Mouse (Mus musculus) hindbrain, embryonic 14.5 days (tissue): ENCODE measurements around the gene Cd70. TPM values are rescaled to one million over a fixed set of nuclear protein-coding genes. Genes with fewer than 3 reads are reported as not detected.
"Not testable (repeated sequence)": the region's sequence is repeated elsewhere in the genome, so short reads cannot be mapped to it uniquely, and the experiment has no call there.

Experiments used
- ATAC-seq: fragments of 200-750 bp; cut with Nextera tagmentation; 2 replicates; pipeline ENCODE4 v1.8.0; 2017; ENCODE audit warnings: moderate number of reproducible peaks, mild to moderate bottlenecking, moderate TSS enrichment, moderate library complexity; ENCODE audit not compliant: low FRiP score
- DNase-seq: peaks from one replicate; pipeline ENCODE4 v3.0.0-alpha.2; 2015; ENCODE audit warnings: low spot score
- H3K27ac ChIP-seq: fragments of 300-500 bp; sonication (generic); 2 replicates; pipeline ENCODE4 v1.5.1; 2014; ENCODE audit warnings: mild to moderate bottlenecking, moderate library complexity
- H3K27me3 ChIP-seq: fragments of 300-500 bp; sonication (generic); 2 replicates; pipeline ENCODE4 v1.6.1; 2014; ENCODE audit warnings: mild to moderate bottlenecking, low read length, mixed read lengths; ENCODE audit not compliant: control insufficient read depth, insufficient read depth
- H3K36me3 ChIP-seq: fragments of 300-500 bp; sonication (generic); replicated peaks from 2 replicates; pipeline ENCODE4 v1.6.1; 2014; ENCODE audit not compliant: control insufficient read depth, insufficient read depth
- H3K4me1 ChIP-seq: fragments of 300-500 bp; sonication (generic); replicated peaks from 2 replicates; pipeline ENCODE4 v1.6.1; 2014; ENCODE audit warnings: antibody characterized with exemption, low read length, mixed read lengths; ENCODE audit not compliant: control insufficient read depth, insufficient read depth
- H3K4me2 ChIP-seq: fragments of 300-500 bp; sonication (generic); replicated peaks from 2 replicates; pipeline ENCODE4 v1.6.1; 2014; ENCODE audit warnings: mild to moderate bottlenecking, moderate library complexity
- H3K4me3 ChIP-seq: fragments of 300-500 bp; sonication (generic); replicated peaks from 2 replicates; pipeline ENCODE4 v1.5.1; 2014; ENCODE audit warnings: mild to moderate bottlenecking, low read length
- H3K9ac ChIP-seq: fragments of 300-500 bp; sonication (generic); 2 replicates; pipeline ENCODE4 v1.6.1; 2014
- H3K9me3 ChIP-seq: fragments of 300-500 bp; sonication (generic); 2 replicates; pipeline ENCODE4 v1.6.1; 2016; ENCODE audit warnings: low read length; ENCODE audit not compliant: control insufficient read depth
- WGBS: fragments of 180-500 bp; shearing (Covaris S2); extraction: QIAGEN DNeasy Blood & Tissue Kit; methylation state at CpG from one replicate; pipeline ENCODE4 v1.1.7; 2014; 5-methylcytosine and 5-hydroxymethylcytosine counted together
- polyA plus RNA-seq: library from polyadenylated mRNA; unstranded; fragments of >200 nt; fragmentation: Nextera tagmentation; extraction: Ambion mirVana; gene quantifications from 2 replicates; pipeline ENCODE4 v1.2.1, GENCODE M21; 2014

Gene Cd70
- polyA plus RNA-seq, 1 experiment from 2014 or later, result 1.5 TPM

DNA sequence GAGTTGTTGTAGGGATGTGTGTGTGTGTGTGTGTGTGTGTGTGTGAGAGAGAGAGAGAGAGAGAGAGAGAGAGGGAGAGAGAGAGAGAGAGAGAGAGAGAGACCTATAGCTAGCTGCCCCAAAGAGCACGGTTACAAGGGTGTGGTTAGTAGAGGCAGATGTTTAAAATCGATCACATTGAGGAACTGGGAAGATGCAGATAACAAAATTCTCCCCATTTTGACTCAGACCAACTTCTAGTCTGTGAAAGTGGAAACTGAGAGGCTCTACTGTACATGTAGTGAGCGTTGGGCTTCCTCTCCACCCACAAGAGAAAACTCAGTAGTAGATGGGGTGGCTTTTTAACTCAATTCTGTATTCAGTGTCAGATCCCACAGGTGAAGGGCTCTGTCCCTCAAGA lies 9.9 kb downstream of the Cd70 start:
- H3K9me3 ChIP-seq, result no peaks in the 10 kb centered on the region
- no peaks in the 10 kb centered on the region for H3K27me3 ChIP-seq
- H3K4me3 ChIP-seq, result no peak overlapping the region
- H3K4me2 ChIP-seq, result no peak overlapping the region
- H3K9ac ChIP-seq, result no peak overlapping the region
- ATAC-seq (no peak), DNase-seq (no peak)
- H3K4me1 ChIP-seq, result no peaks in the 10 kb centered on the region
- no peak overlapping the region for H3K27ac ChIP-seq
- H3K36me3 ChIP-seq, result no peaks in the 10 kb centered on the region
- 89% methylated on average over 3 of the region's 3 CpGs for WGBS

DNA sequence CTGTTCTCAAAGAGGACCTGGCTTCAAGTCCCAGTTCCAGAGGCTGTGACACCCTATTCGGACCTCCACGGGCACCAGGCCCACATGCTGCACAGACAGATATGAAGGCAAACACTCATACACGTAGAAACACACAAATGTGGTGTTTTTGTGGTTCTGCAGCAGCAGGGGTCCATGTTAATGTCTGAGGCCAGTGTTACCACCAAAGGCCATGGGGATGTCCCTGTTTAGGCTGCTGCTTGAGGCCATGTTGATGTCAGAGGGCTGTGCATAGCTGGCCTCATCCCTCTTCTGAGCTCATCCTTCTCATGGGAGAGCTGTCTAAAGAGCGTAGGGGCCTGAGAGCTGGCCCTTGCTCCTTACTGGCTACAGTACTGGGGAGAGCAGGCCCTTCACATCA lies 10.9 kb downstream of the Cd70 start:
- no peak overlapping the region for H3K4me3 ChIP-seq
- ATAC-seq, result no peak
- H3K4me2 ChIP-seq, result no peak overlapping the region
- H3K9ac ChIP-seq, result no peak overlapping the region
- no peaks in the 10 kb centered on the region for H3K4me1 ChIP-seq
- no peak overlapping the region for H3K27ac ChIP-seq
- no peaks in the 10 kb centered on the region for H3K27me3 ChIP-seq
- 89% methylated on average over 4 of the region's 4 CpGs for WGBS
- no peak for DNase-seq
- no peaks in the 10 kb centered on the region for H3K9me3 ChIP-seq
- no peaks in the 10 kb centered on the region for H3K36me3 ChIP-seq

DNA sequence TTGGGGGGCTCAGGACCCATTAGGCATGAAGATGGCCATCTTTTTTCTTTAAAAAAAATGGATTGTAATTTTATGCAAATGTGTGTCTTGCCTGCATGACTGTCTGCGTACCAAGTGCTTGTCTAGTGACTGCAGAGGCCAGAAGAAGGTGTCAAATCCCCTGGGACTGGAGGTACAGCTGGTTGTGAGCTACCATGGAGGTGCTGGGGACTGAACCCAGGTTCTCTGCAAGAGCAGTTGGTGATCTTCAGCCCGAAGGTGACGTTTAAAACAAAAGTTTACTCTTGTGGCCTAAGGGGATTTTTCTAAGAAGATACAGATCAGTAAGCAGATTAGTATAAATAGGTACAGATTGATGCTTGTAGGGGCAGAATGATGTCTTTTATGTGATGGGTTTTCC lies 13.9 kb downstream of the Cd70 start:
- ATAC-seq (no peak), DNase-seq (no peak)
- Histone ChIP-seq H3K36me3 (no peaks in the 10 kb centered on the region), H3K27ac (no peak overlapping the region), H3K4me2 (no peak overlapping the region), H3K27me3 (no peaks in the 10 kb centered on the region), H3K4me3 (no peak overlapping the region), H3K9me3 (no peaks in the 10 kb centered on the region), H3K4me1 (no peaks in the 10 kb centered on the region), H3K9ac (no peak overlapping the region)
- 85% methylated on average over 3 of the region's 3 CpGs for WGBS

DNA sequence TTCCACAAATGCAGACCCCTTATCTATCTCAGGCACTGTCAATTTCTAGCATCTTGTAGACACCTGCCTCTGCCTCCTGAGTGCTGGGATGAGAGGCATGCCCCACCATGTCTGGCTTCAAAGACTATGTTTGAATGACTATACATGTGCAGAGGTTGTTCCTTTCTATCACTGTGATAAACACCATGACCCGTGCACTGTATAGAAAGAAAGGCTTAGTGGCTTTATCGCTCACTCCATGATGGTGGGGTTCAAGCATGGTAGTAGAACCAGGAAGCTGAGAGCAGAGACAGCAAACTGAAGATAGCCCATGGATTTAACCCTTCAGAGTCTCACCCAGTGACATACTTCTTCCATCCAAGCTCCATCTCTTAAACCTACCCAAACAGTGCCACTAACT lies 14.9 kb downstream of the Cd70 start:
- 85% methylated on average over 2 of the region's 2 CpGs for WGBS
- DNase-seq, result no peak

DNA sequence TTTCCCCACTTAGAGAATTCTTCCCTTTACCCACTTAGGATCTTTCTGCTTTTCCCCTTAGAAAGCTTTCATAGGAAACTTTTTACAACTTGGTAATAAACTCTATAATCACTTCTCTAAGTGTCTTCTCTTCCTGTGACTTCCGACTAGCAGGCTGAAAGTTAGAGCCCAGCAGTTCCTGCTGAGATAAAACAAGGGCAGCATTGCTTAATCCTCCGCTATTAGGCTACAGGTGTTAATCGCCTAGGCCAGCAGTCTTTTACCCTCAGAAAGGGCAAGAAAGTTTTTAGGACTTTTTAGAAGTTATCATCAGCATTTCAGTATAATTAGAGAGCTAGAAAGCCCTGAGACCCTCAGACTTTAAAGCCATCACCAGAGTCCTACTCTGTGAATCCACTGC lies 15.6 kb downstream of the Cd70 start:
- not testable (repeated sequence) for H3K9ac ChIP-seq, DNase-seq, H3K4me3 ChIP-seq, H3K9me3 ChIP-seq, H3K27me3 ChIP-seq, H3K27ac ChIP-seq, ATAC-seq, H3K4me2 ChIP-seq, H3K4me1 ChIP-seq, H3K36me3 ChIP-seq
- WGBS, result 34% methylated on average over 3 of the region's 3 CpGs

More for the DNA sequence above, 14.9 kb downstream of the Cd70 start:
- Histone ChIP-seq H3K4me1 (no peaks in the 10 kb centered on the region), H3K9me3 (no peaks in the 10 kb centered on the region), H3K4me3 (no peak overlapping the region), H3K27ac (no peak overlapping the region), H3K4me2 (no peak overlapping the region), H3K36me3 (no peaks in the 10 kb centered on the region), H3K9ac (no peak overlapping the region), H3K27me3 (no peaks in the 10 kb centered on the region)
- no peak for ATAC-seq

DNA sequence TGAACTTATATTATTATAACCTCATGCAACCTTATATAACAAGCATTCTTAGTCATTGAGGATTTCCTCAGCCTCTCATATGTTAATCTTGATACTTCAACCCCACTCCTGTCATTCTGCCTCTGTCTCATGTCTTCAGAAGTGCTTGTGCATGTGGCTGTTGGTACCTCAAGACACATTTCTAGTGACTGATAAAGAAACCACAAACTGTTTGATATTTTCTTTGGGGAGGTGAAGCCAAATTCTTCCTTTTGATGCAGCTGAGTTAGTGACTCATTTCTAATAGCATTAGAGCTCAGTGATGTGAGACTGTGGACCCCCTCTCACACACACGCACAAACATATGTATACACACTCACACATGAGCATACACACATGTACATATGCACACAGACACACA lies 17.8 kb downstream of the Cd70 start:
- Histone ChIP-seq H3K4me3 (no peak overlapping the region), H3K4me2 (no peak overlapping the region), H3K9me3 (no peaks in the 10 kb centered on the region), H3K27me3 (no peaks in the 10 kb centered on the region), H3K27ac (no peak overlapping the region), H3K9ac (no peak overlapping the region), H3K4me1 (no peaks in the 10 kb centered on the region), H3K36me3 (no peaks in the 10 kb centered on the region)
- ATAC-seq (no peak), DNase-seq (no peak)
- 89% methylated on average over 1 of the region's 1 CpGs for WGBS

DNA sequence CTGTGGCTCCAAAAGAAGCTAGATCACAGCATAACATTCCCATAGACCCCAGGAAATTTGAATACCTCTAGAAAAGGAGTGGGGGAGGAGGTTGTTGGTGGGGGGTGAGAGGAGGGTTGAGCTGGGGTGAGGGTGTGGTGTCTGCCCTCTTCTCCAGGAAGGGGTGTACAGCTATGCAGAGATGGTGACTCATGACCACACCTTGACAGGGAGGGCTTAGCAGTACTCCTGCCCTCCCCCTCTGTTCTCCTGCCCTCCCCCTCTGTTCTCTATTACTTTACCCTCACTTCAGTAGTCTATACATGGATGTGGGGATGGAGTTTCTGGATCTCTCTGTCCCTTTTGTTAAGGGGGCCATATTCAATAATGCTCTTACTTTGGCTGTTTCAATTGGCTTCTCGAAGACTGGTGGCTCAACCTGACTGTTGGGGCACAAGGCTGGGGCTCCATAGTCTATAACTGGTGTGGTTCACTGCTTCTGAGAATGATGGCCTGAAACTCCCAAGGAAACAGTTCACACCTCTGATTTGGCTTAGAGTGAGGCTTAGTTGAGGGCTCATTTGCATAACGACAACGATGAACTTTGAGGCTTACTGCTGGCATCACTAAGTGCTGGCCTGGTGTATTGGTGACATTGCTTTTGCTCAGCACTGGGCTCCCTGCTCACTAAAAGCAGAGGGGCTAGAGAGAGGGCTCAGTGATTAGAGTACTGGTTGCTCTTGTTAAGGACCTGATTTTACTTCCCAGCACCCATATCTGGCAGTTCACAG lies 23.5 kb downstream of the Cd70 start:
- WGBS, result 68% methylated on average over 3 of the region's 3 CpGs
- Histone ChIP-seq H3K27me3 (no peaks in the 10 kb centered on the region), H3K36me3 (no peaks in the 10 kb centered on the region), H3K4me3 (no peak overlapping the region), H3K4me1 (no peaks in the 10 kb centered on the region), H3K9me3 (no peaks in the 10 kb centered on the region), H3K9ac (no peak overlapping the region), H3K27ac (no peak overlapping the region), H3K4me2 (no peak overlapping the region)
- DNase-seq (no peak), ATAC-seq (no peak)

DNA sequence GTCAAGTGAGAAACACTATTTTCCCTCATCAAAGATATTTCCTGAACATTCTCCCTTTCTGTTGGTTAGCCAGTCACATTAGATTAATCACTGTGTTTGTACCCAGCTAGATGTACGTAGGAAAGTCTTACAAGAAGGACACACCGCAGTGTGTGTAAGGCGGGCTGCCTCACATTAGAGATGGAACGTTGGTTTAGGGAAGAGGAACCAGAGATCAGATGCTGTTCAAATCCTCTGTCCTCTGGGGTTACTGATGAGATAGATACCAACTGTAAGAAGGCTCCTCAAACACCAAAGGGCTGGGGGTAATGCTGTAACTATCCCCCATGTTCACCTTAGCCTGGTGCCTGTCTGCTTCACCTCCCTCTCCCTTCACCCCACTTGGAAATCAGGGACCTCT lies 24.8 kb downstream of the Cd70 start:
- no peak for ATAC-seq
- H3K9me3 ChIP-seq, result no peaks in the 10 kb centered on the region
- H3K9ac ChIP-seq, result no peak overlapping the region
- H3K4me3 ChIP-seq, result no peak overlapping the region
- H3K4me2 ChIP-seq, result no peak overlapping the region
- 86% methylated on average over 4 of the region's 4 CpGs for WGBS
- H3K4me1 ChIP-seq, result no peaks in the 10 kb centered on the region
- no peaks in the 10 kb centered on the region for H3K27me3 ChIP-seq
- no peak overlapping the region for H3K27ac ChIP-seq
- H3K36me3 ChIP-seq, result no peaks in the 10 kb centered on the region
- no peak for DNase-seq

DNA sequence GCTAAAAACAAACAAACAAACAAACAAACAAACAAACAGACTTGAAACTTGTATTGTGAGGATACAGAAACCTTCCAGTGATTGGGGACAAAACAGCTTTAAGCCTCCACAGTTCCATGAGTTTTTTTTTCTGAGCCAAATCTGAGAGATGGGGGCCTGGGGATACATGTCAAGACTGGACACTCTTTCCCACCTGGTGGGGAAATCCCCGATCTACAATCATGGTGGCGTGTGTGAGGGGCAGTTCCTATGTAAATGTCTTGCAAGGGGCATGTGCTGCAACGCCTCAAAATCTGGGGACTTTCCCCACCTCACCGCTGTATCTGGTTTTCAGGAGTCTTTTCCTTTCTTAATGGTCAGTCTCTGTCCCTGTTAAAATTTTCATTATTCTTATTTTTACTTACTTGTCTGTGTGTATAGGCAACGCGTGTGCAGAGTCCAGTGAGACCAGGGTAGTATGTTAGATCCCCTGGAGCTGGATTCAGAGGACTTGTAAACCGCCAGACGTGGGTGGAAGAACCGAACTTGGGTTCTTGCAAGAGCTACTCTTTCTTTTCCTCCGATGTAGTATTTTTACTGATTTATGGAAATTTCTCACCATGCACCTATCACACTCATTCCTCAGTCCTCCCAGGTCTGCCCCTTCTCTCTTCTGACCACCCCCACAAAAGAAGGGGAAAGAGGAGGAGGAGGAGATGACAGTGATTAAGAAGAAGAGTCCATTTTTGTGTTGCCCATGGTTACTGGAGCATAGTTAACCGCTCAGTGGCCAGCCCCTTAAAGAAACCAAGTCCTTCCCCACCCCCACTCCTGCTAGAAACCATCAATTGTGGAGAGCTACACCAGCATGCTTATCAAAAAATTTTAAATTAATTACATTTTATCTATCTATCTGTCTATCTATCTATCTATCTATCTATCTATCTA lies 26.1 kb downstream of the Cd70 start:
- Histone ChIP-seq H3K4me1 (no peaks in the 10 kb centered on the region), H3K9me3 (no peaks in the 10 kb centered on the region), H3K27ac (no peak overlapping the region), H3K36me3 (no peaks in the 10 kb centered on the region), H3K4me3 (no peak overlapping the region), H3K4me2 (no peak overlapping the region), H3K27me3 (no peaks in the 10 kb centered on the region), H3K9ac (no peak overlapping the region)
- WGBS, result 87% methylated on average over 11 of the region's 11 CpGs
- no peak for DNase-seq
- no peak for ATAC-seq
